Mouse (Mus musculus) liver, postnatal 0 days (tissue): ENCODE measurements around the gene Fggy.

Source experiments
- CTCF ChIP-seq: sonication (generic); IDR thresholded peaks from 2 replicates; pipeline ENCODE4 v1.5.1; 2016; ENCODE audit warnings: antibody characterized with exemption, low read depth
- EP300 ChIP-seq: IDR thresholded peaks from 2 replicates; pipeline ENCODE4 v1.6.1; 2016; ENCODE audit warnings: antibody characterized with exemption, low read depth, mild to moderate bottlenecking

- TF ChIP-seq CTCF (no peak), EP300 (no peak)
Observed at GRCm38 (mm10) chr4:95947896-95948295, 390.6 kb downstream of the Fggy start.
